Mouse (Mus musculus) mature B cell (primary cell): Measurements from ENCODE around the gene Gm49336.

Source experiments
- in situ Hi-C: fragments of 300-500 bp; cut with MboI; formaldehyde crosslinking; loops from 2 replicates; pipeline ENCODE4 v1.14.3; 2019

Gene Gm49336

DNA sequence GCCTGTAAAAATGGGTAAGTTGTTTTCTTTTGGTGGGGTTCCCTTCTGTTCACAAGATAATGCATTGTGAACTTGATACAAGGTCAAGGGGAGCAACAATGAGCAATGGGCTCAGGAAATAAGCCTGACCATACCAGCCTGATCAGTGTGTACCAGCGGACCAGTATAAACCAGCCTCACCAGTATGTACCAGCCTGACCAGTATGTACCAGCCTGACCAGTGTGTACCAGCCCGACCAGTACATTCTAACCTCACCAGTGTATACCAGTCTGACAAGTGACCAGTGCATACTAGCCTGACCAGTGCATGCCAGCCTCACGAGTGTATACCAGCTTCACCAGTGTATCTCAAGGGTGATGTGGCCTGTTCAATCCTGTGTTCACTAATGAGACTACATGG lies 87.9 kb downstream of the Gm49336 start:
- in situ Hi-C loops: no loop called here
